Mouse (Mus musculus): ENCODE measurements around the gene Agmat. TPM values are rescaled to one million over a fixed set of nuclear protein-coding genes. Genes with fewer than 3 reads are reported as not detected.

The Agmat gene
- polyA plus RNA-seq, 1 experiment: 2.2 TPM

GRCm38 (mm10) chr4:141787462-141787861 is 41.0 kb downstream of the Agmat start:
- TF ChIP-seq CTCF (IDR thresholded peaks at IDR 0.05; ENCODE audit: extremely low read depth, insufficient read depth, low read length) (no peak), POLR2A (IDR thresholded peaks at IDR 0.05; ENCODE audit: extremely low read depth, insufficient read depth, low read length) (no peak)
- H3K4me1 ChIP-seq (ENCODE audit: control insufficient read depth, insufficient read depth, low read length): peaks cover 4% of the 10 kb centered on the region
- no peak overlapping the region for H3K4me3 ChIP-seq (ENCODE audit: insufficient read depth, low read length)
- H3K27ac ChIP-seq (ENCODE audit: insufficient read depth, low read length): no peak overlapping the region

DNA sequence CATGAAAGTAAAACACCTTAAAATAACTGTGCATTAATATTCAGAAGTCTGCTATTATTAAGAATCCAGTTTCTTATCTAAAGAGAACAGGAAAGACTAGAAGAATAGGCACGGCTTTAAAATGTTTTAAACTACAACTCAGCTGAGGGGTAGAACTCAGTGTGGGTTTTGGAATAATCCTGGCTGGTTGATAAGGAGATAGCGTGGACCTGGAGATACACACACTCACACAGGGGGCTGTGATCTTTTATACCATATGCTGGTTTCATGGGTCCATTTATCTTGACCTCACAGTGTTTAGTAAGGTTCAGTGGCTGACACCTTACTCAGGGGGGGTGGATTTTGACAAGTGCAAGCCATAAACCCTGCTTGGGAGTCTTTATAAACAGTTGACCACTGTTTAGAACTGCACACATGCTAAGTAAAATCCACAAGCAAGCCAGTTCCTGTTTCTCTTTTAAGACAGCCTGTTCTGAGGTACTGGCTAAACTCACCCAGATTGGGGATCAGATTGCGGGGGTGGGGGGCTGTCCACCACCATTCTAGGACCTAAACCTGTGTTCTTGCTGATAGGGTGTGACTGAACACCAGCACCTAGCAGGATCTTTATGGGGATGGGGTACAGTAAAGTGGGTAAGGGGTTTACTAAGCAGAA is 43.2 kb downstream of the Agmat start:
- peaks cover 2% of the 10 kb centered on the region for H3K4me1 ChIP-seq (ENCODE audit: control insufficient read depth, insufficient read depth, low read length)
- no peak for TF ChIP-seq CTCF (IDR thresholded peaks at IDR 0.05; ENCODE audit: extremely low read depth, insufficient read depth, low read length)
- TF ChIP-seq POLR2A (IDR thresholded peaks at IDR 0.05; ENCODE audit: extremely low read depth, insufficient read depth, low read length): no peak
- H3K27ac ChIP-seq (ENCODE audit: insufficient read depth, low read length): no peak overlapping the region
- H3K4me3 ChIP-seq (ENCODE audit: insufficient read depth, low read length): peak overlapping the region; percentile 7

- TF ChIP-seq CTCF (IDR thresholded peaks at IDR 0.05; ENCODE audit: extremely low read depth, insufficient read depth, low read length): no peak
- TF ChIP-seq POLR2A (IDR thresholded peaks at IDR 0.05; ENCODE audit: extremely low read depth, insufficient read depth, low read length): peak; percentile 71
- Histone ChIP-seq H3K27ac (ENCODE audit: insufficient read depth, low read length) (no peak within 1 kb of the TSS), H3K4me3 (ENCODE audit: insufficient read depth, low read length) (peak within 1 kb of the TSS; percentile 7), H3K4me1 (ENCODE audit: control insufficient read depth, insufficient read depth, low read length) (peaks cover 2% of the 10 kb centered on the region)
These were observed 44.1 kb downstream of the Agmat start, which contains the start of gene Dnajc16 for GRCm38 (mm10) chr4:141790524-141790990. Dnajc16 (minus strand) TSS chr4:141790931.

GRCm38 (mm10) chr4:141791486-141791885 is 45.0 kb downstream of the Agmat start:
- Histone ChIP-seq H3K27ac (ENCODE audit: insufficient read depth, low read length) (no peak overlapping the region), H3K4me1 (ENCODE audit: control insufficient read depth, insufficient read depth, low read length) (peaks cover 5% of the 10 kb centered on the region), H3K4me3 (ENCODE audit: insufficient read depth, low read length) (no peak overlapping the region)
- no peak for TF ChIP-seq CTCF (IDR thresholded peaks at IDR 0.05; ENCODE audit: extremely low read depth, insufficient read depth, low read length)
- TF ChIP-seq POLR2A (IDR thresholded peaks at IDR 0.05; ENCODE audit: extremely low read depth, insufficient read depth, low read length): no peak

GRCm38 (mm10) chr4:141791951-141792350 is 45.5 kb downstream of the Agmat start:
- peaks cover 5% of the 10 kb centered on the region for H3K4me1 ChIP-seq (ENCODE audit: control insufficient read depth, insufficient read depth, low read length)
- no peak overlapping the region for H3K27ac ChIP-seq (ENCODE audit: insufficient read depth, low read length)
- no peak overlapping the region for H3K4me3 ChIP-seq (ENCODE audit: insufficient read depth, low read length)
- TF ChIP-seq POLR2A (IDR thresholded peaks at IDR 0.05; ENCODE audit: extremely low read depth, insufficient read depth, low read length): no peak
- no peak for TF ChIP-seq CTCF (IDR thresholded peaks at IDR 0.05; ENCODE audit: extremely low read depth, insufficient read depth, low read length)

GRCm38 (mm10) chr4:141792554-141793281 is 46.2 kb downstream of the Agmat start:
- peaks cover 5% of the 10 kb centered on the region for H3K4me1 ChIP-seq (ENCODE audit: control insufficient read depth, insufficient read depth, low read length)
- no peak for TF ChIP-seq POLR2A (IDR thresholded peaks at IDR 0.05; ENCODE audit: extremely low read depth, insufficient read depth, low read length)
- no peak for TF ChIP-seq CTCF (IDR thresholded peaks at IDR 0.05; ENCODE audit: extremely low read depth, insufficient read depth, low read length)
- peak overlapping the region; percentile 79 for H3K4me3 ChIP-seq (ENCODE audit: insufficient read depth, low read length)
- H3K27ac ChIP-seq (ENCODE audit: insufficient read depth, low read length): peak overlapping the region; percentile 49

GRCm38 (mm10) chr4:141793282-141794151 is 47.0 kb downstream of the Agmat start, which contains the start of gene Casp9:
Casp9 (plus strand) TSS chr4:141793612.
- TF ChIP-seq CTCF (IDR thresholded peaks at IDR 0.05; ENCODE audit: extremely low read depth, insufficient read depth, low read length) (no peak), POLR2A (IDR thresholded peaks at IDR 0.05; ENCODE audit: extremely low read depth, insufficient read depth, low read length) (peak; percentile 77; the same call in 1 of the 2 replicates)

GRCm38 (mm10) chr4:141794152-141794535 is 47.7 kb downstream of the Agmat start:
- Histone ChIP-seq H3K4me3 (ENCODE audit: insufficient read depth, low read length) (peak overlapping the region; percentile 79), H3K4me1 (ENCODE audit: control insufficient read depth, insufficient read depth, low read length) (peaks cover 5% of the 10 kb centered on the region), H3K27ac (ENCODE audit: insufficient read depth, low read length) (peak overlapping the region; percentile 70)
- TF ChIP-seq CTCF (IDR thresholded peaks at IDR 0.05; ENCODE audit: extremely low read depth, insufficient read depth, low read length) (no peak), POLR2A (IDR thresholded peaks at IDR 0.05; ENCODE audit: extremely low read depth, insufficient read depth, low read length) (no peak)

More at GRCm38 (mm10) chr4:141793282-141794151, 47.0 kb downstream of the Agmat start, which contains the start of gene Casp9:
- H3K4me3 ChIP-seq (ENCODE audit: insufficient read depth, low read length): peak within 1 kb of the TSS; percentile 79
- H3K27ac ChIP-seq (ENCODE audit: insufficient read depth, low read length): peak within 1 kb of the TSS; percentile 70
- H3K4me1 ChIP-seq (ENCODE audit: control insufficient read depth, insufficient read depth, low read length): peaks cover 5% of the 10 kb centered on the region

DNA sequence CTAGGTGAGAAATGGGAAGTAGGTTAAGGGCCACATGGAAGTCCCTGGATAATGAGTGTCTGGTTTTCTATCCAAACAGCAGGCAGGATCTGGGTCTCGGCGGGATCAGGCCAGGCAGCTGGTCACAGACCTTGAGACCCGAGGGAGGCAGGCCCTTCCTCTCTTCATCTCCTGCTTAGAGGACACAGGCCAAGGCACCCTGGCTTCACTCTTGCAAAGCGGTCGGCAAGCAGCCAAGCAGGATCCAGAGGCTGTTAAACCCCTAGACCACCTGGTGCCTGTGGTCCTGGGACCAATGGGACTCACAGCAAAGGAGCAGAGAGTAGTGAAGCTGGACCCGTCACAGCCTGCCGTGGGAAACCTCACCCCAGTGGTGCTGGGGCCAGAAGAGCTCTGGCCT is 49.9 kb downstream of the Agmat start:
- TF ChIP-seq CTCF (IDR thresholded peaks at IDR 0.05; ENCODE audit: extremely low read depth, insufficient read depth, low read length): no peak
- TF ChIP-seq POLR2A (IDR thresholded peaks at IDR 0.05; ENCODE audit: extremely low read depth, insufficient read depth, low read length): no peak
- H3K4me3 ChIP-seq (ENCODE audit: insufficient read depth, low read length): no peak overlapping the region
- no peak overlapping the region for H3K27ac ChIP-seq (ENCODE audit: insufficient read depth, low read length)
- peaks cover 5% of the 10 kb centered on the region for H3K4me1 ChIP-seq (ENCODE audit: control insufficient read depth, insufficient read depth, low read length)
